Mouse (Mus musculus) adrenal gland, postnatal 36 days (tissue): ENCODE results near the gene AW011738. TPM values are rescaled to one million over a fixed set of nuclear protein-coding genes. Genes with fewer than 3 reads are reported as not detected.

Source experiments
- DNase-seq, 2 experiments: peaks; one replicate each; pipeline ENCODE4 v3.0.0; 2021; ENCODE audit warnings: mixed read lengths in 1 of 2
- total RNA-seq, 2 experiments: library from RNA; stranded (reverse); gene quantifications; 2 replicates each; pipeline ENCODE4 v1.2.3; 2021

AW011738 gene
- total RNA-seq, 2 experiments from 2014 or later = 3.5 to 6.0 TPM

DNA sequence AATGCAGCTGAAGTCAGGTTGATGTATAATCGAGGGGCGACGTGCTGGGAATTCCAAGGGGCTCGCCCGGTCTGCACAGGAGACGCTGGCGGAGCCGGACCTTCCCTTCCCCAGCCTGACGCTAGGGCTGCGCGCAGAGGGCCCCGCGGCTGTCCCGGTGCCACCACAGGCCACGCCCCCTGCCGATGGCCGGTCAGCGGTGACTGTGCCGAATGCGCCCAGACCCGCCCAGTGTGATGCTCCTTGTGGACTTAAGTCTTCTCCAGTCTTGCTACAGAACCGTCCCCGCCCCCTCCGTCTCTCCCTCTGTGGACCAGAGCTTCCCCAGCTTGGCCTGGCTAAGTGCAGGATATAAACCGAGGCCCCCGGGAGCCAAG, 5.3 kb upstream of the AW011738 start:
- DNase-seq = peak; percentile 94 to 97

DNA sequence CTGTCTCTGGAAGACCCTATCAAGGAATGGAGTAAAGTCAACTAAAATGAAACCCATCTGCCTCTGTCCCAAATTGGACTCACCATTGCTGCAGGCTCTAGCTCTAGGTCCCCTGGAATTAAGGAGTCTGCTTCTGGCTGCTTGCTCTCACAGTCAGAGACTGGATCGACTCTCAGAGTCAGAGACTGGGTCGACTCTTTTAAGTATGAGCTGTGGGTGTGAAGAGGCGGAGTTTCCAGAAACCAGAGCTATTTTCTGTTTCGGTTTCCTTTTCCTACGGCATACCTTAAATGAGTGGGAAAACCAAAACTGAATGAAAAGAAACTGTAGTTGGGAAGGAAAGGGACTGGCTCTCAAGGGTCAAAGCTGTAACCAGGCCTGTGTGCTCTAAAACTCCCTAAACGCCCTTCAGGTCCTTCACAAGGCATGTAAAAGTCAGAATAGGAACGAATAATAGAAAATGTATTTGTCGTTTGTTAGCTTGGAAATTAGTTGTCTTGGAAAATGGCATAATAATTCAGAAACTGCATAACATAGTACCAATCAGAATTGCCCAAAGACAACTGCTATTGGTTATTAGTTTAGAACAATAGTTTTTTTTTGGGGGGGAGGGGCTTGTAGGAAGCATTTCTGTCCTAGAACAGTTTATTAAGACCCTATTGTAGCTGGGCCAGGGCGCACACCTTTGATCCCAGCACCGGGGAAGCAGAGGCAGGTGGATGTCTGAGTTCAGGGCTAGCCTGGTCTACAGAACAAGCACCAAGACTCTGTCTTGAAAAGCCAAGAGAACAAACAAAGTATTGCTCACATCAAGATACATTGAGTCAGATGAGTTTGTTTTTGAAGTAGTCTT, 2.3 kb upstream of the AW011738 start, which contains the start of gene Isg15:
Isg15 (minus strand) TSS at position 196 of the 853 bp plus-strand sequence.
- DNase-seq = peak; percentile 20 to 40

- DNase-seq = no peak
Observed at GRCm38 (mm10) chr4:156202462-156202893, 626 bp upstream of the AW011738 start.

- DNase-seq = peak in 1 of 2 experiments; percentile 56
Observed at GRCm38 (mm10) chr4:156203413-156204131, 468 bp downstream of the AW011738 start.

- no peak for DNase-seq
Observed at GRCm38 (mm10) chr4:156208872-156209271, 5.8 kb downstream of the AW011738 start.

- DNase-seq = no peak
Observed at GRCm38 (mm10) chr4:156209963-156210635, 7.0 kb downstream of the AW011738 start.

- no peak for DNase-seq
Observed at GRCm38 (mm10) chr4:156213134-156213533, 10.0 kb downstream of the AW011738 start.

GRCm38 (mm10) chr4:156215649-156216048, 12.5 kb downstream of the AW011738 start, which contains the start of gene Perm1:
TSS of gene Perm1 (plus strand) at chr4:156215868.
- peak; percentile 91 to 92 for DNase-seq

- peak in 1 of 2 experiments; percentile 25 for DNase-seq
Observed at GRCm38 (mm10) chr4:156216196-156216595, 13.1 kb downstream of the AW011738 start.

- DNase-seq = no peak
Observed at GRCm38 (mm10) chr4:156217022-156217669, 14.0 kb downstream of the AW011738 start.

GRCm38 (mm10) chr4:156217838-156218237, 14.7 kb downstream of the AW011738 start:
- no peak for DNase-seq

DNA sequence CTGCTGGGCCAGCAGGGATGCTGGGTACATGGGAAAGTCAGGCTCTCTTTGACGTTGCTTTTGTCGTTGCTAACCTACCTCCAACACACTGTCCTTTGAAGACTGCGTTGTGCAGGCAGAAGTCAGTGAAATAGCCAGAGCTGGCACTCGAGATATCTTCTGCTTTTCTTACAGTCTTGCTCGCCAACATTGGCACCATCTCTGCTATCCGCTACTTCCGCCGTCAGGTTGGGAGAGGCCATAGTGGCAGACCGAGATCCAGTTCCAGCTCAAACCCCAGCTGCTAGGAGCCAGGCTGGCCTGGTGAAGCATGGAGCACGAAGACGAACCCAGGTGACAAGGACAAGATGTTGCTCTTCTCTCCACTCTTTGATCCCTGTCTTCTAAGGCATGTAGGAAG, 16.8 kb downstream of the AW011738 start:
- DNase-seq = no peak

DNA sequence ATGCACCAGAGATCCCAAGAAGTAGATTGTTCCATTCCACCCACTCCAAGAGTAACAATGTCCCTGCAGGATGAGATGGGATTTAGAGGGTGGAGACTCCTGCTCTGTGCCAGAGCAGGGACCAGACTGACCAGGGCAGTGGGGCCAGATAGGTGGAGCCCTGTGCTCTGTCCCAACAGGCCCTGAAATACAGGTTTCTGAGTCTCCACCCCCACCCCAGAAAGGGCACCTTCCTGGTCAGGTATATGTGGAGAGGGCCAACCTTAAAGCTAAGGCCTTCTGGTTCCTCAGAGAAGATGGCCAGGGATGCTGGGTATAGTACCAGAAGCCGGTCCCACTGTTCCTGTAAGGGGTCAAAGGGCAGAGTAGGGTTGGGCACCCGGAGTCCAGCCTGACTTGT, 21.2 kb downstream of the AW011738 start:
- DNase-seq = no peak

DNA sequence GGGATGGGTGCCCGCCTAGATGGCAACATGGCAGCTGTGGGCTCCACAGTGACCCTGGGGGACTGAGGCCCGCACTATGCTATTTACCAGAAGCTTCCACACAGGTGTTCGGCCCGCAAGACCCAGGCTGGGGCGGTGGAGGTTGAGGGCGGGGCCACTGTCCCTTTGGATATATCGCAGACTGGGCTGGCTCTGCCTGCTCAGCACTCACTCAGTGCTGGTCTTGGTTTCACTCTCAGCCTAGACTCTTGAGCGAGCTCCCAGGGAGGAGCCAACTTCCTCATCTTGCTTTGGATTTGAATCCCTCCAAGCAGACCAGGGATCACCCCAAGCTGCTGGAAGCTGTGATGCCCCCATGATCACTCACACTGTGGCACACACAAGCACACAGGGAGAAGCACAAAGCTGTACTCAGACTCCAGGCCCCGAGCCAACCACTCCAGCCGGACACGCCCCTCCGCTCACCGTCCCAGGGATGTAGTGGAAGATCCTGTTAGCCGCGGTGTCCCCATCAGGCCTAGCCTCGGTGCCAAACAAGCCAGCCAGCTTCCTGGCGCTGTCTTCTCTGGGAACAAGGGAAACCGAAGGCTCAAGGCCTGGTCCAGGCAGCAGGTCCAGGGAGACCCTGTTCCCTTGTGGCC, 24.8 kb downstream of the AW011738 start:
- DNase-seq = peak in 1 of 2 experiments; percentile 49

- DNase-seq = peak; percentile 52 to 69
Observed at GRCm38 (mm10) chr4:156228393-156229024, 25.4 kb downstream of the AW011738 start.

GRCm38 (mm10) chr4:156234021-156234501, 31.0 kb downstream of the AW011738 start:
- peak in 1 of 2 experiments; percentile 59 for DNase-seq

- DNase-seq = peak; percentile 85 to 91
Observed at GRCm38 (mm10) chr4:156234701-156235213, 31.7 kb downstream of the AW011738 start, which contains the start of gene Plekhn1. TSS of gene Plekhn1 (minus strand) at chr4:156234857.

DNA sequence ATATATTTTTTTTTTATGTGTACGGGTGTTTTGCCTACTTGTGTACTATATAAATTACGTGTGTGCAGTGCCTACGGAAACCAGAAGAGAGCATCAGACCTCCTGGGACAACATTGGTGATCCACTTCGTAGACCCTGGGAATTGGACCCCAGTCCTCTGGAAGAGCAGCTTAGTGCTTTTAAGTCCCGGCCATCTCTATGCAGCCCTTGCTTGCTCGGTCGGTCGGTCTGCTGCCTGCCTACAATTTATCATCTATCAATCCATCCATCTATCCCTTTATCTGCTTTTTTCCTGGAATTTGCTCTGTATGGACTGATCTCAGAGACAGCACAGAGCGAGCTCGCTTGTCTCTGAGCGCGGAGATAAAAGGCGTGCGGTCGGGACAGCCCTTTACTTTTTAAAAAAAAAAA, 32.3 kb downstream of the AW011738 start:
- no peak for DNase-seq

DNA sequence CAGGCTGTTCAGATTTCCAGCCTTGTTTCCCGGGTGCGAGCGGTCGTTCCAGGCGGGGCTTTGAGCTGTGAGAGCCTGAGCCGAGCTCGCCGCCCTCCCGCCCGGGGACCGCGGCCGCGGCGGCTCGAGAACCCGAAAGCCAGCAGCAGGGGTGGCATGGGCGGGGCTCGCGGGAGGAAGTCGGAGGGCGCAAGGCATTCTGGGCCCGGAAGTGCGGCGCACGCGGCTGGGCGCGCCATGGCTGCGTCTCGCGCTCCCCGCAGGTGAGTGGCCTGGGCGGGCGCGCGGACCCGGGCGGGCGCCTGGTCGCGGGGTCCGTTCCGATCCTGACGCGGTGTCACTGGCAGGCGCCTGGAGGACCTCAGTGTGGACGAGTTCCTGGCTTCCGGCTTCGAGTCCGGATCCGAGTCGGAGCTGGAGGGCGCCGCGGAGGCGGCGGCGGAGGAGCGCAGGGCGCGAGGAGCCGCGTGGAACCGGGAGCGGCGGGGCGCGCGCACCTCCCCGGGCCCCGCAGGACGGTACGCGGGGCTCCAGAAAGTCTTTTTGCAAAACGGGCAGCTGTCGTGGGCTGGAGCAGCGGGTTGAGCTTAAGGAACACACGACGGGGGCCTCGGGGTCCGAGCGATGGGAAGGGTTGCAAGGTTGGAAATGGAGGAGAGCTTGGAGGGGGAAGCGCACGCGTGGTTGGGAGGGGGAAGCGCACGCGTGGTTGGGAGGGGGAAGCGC, 32.9 kb downstream of the AW011738 start, which contains the start of gene Noc2l:
Noc2l (plus strand) TSS at position 203 of the 726 bp plus-strand sequence.
- DNase-seq = peak; percentile 95 to 97
